Mouse (Mus musculus): ENCODE results near the gene AK157302. TPM values are rescaled to one million over a fixed set of nuclear protein-coding genes. Genes with fewer than 3 reads are reported as not detected.
"Not testable (repeated sequence)": the region's sequence is repeated elsewhere in the genome, so short reads cannot be mapped to it uniquely, and the experiment has no call there.

The AK157302 gene
- polyA plus RNA-seq, 1 experiment from 2014 or later = 0.31 TPM

GRCm38 (mm10) chr13:21478759-21479670 lies 16.0 kb upstream of the AK157302 start, which contains the start of the genes Zkscan4 and Gm10065:
Zkscan4 (plus strand) TSS chr13:21478907.
Gm10065 (minus strand) TSS chr13:21479441.
- TF ChIP-seq CTCF (IDR thresholded peaks at IDR 0.05) = peak; percentile 51
- 0 out of 2 replicates have a peak, but pooled peaks have one; percentile 14 for TF ChIP-seq EP300 (IDR thresholded peaks at IDR 0.05)
- H3K4me3 ChIP-seq (ENCODE audit: low read depth, low read length) = peak within 1 kb of the TSS; percentile 51
- peak within 1 kb of the TSS; percentile 74 for H3K4me2 ChIP-seq (replicated peaks; ENCODE audit: low read depth, low read length)
- peak within 1 kb of the TSS; percentile 41 for H3K9ac ChIP-seq (replicated peaks; ENCODE audit: low read depth)
- WGBS = 4% methylated on average over 21 of the region's 31 CpGs
- H3K27ac ChIP-seq (ENCODE audit: low read length) = peak within 1 kb of the TSS; percentile 76
- H3K27me3 ChIP-seq (replicated peaks; ENCODE audit: insufficient read depth, low read length); H3K36me3 ChIP-seq (ENCODE audit: insufficient read depth, low read length); H3K4me1 ChIP-seq (ENCODE audit: insufficient read depth, low read depth, low read length); H3K9me3 ChIP-seq (ENCODE audit: low read length): not testable (repeated sequence)
- ATAC-seq (peak; percentile 92), DNase-seq (ENCODE audit: low spot score) (peak; percentile 81)

- TF ChIP-seq EP300 (IDR thresholded peaks at IDR 0.05) (no peak), CTCF (IDR thresholded peaks at IDR 0.05) (no peak)
- DNase-seq (ENCODE audit: low spot score) = no peak
- H3K4me1 ChIP-seq (ENCODE audit: insufficient read depth, low read depth, low read length) = no peaks in the 10 kb centered on the region
- no peaks in the 10 kb centered on the region for H3K36me3 ChIP-seq (ENCODE audit: insufficient read depth, low read length)
- H3K27me3 ChIP-seq (replicated peaks; ENCODE audit: insufficient read depth, low read length) = no peaks in the 10 kb centered on the region
- no peak overlapping the region for H3K4me3 ChIP-seq (ENCODE audit: low read depth, low read length)
- no peak overlapping the region for H3K4me2 ChIP-seq (replicated peaks; ENCODE audit: low read depth, low read length)
- no peak for ATAC-seq
- no peak overlapping the region for H3K9ac ChIP-seq (replicated peaks; ENCODE audit: low read depth)
- H3K9me3 ChIP-seq (ENCODE audit: low read length) = no peaks in the 10 kb centered on the region
- H3K27ac ChIP-seq (ENCODE audit: low read length) = no peak overlapping the region
- 88% methylated on average over 1 of the region's 1 CpGs for WGBS
Observed at GRCm38 (mm10) chr13:21486881-21487280, 8.1 kb upstream of the AK157302 start.

- TF ChIP-seq EP300 (IDR thresholded peaks at IDR 0.05) (no peak), CTCF (IDR thresholded peaks at IDR 0.05) (no peak)
- H3K4me1 ChIP-seq (ENCODE audit: insufficient read depth, low read depth, low read length) = no peaks in the 10 kb centered on the region
- 89% methylated on average over 5 of the region's 5 CpGs for WGBS
- H3K4me3 ChIP-seq (ENCODE audit: low read depth, low read length) = no peak overlapping the region
- no peak for ATAC-seq
- H3K36me3 ChIP-seq (ENCODE audit: insufficient read depth, low read length) = no peaks in the 10 kb centered on the region
- no peak overlapping the region for H3K9ac ChIP-seq (replicated peaks; ENCODE audit: low read depth)
- H3K27me3 ChIP-seq (replicated peaks; ENCODE audit: insufficient read depth, low read length) = no peaks in the 10 kb centered on the region
- no peak overlapping the region for H3K27ac ChIP-seq (ENCODE audit: low read length)
- H3K4me2 ChIP-seq (replicated peaks; ENCODE audit: low read depth, low read length) = no peak overlapping the region
- no peaks in the 10 kb centered on the region for H3K9me3 ChIP-seq (ENCODE audit: low read length)
- DNase-seq (ENCODE audit: low spot score) = no peak
Observed at GRCm38 (mm10) chr13:21492847-21493246, 2.2 kb upstream of the AK157302 start.

- not testable (repeated sequence) for H3K4me1 ChIP-seq (ENCODE audit: insufficient read depth, low read depth, low read length); H3K4me2 ChIP-seq (replicated peaks; ENCODE audit: low read depth, low read length); H3K4me3 ChIP-seq (ENCODE audit: low read depth, low read length); DNase-seq (ENCODE audit: low spot score); H3K27me3 ChIP-seq (replicated peaks; ENCODE audit: insufficient read depth, low read length); H3K9ac ChIP-seq (replicated peaks; ENCODE audit: low read depth); H3K9me3 ChIP-seq (ENCODE audit: low read length); H3K27ac ChIP-seq (ENCODE audit: low read length); H3K36me3 ChIP-seq (ENCODE audit: insufficient read depth, low read length); ATAC-seq
- WGBS = 91% methylated on average over 17 of the region's 17 CpGs
Observed at GRCm38 (mm10) chr13:21501182-21501581, 6.2 kb downstream of the AK157302 start, which contains the start of gene Gm11273. Gm11273 (minus strand) TSS chr13:21501418.

GRCm38 (mm10) chr13:21502296-21502695 lies 7.3 kb downstream of the AK157302 start:
- no peaks in the 10 kb centered on the region for H3K36me3 ChIP-seq (ENCODE audit: insufficient read depth, low read length)
- no peaks in the 10 kb centered on the region for H3K27me3 ChIP-seq (replicated peaks; ENCODE audit: insufficient read depth, low read length)
- no peak overlapping the region for H3K4me3 ChIP-seq (ENCODE audit: low read depth, low read length)
- WGBS = 82% methylated on average over 5 of the region's 5 CpGs
- H3K4me2 ChIP-seq (replicated peaks; ENCODE audit: low read depth, low read length) = no peak overlapping the region
- ATAC-seq = no peak
- no peak for DNase-seq (ENCODE audit: low spot score)
- no peaks in the 10 kb centered on the region for H3K9me3 ChIP-seq (ENCODE audit: low read length)
- H3K9ac ChIP-seq (replicated peaks; ENCODE audit: low read depth) = no peak overlapping the region
- H3K4me1 ChIP-seq (ENCODE audit: insufficient read depth, low read depth, low read length) = no peaks in the 10 kb centered on the region
- TF ChIP-seq EP300 (IDR thresholded peaks at IDR 0.05) (no peak), CTCF (IDR thresholded peaks at IDR 0.05) (no peak)
- no peak overlapping the region for H3K27ac ChIP-seq (ENCODE audit: low read length)

- peak overlapping the region; percentile 60 for H3K27ac ChIP-seq (ENCODE audit: low read length)
Observed at GRCm38 (mm10) chr13:21506221-21506649, 11.2 kb downstream of the AK157302 start.

More at GRCm38 (mm10) chr13:21506221-21506649, 11.2 kb downstream of the AK157302 start:
- no peaks in the 10 kb centered on the region for H3K36me3 ChIP-seq (ENCODE audit: insufficient read depth, low read length)
- TF ChIP-seq EP300 (IDR thresholded peaks at IDR 0.05) = peak; percentile 63; the same call in 1 of the 2 replicates
- no peak for TF ChIP-seq CTCF (IDR thresholded peaks at IDR 0.05)
- peak overlapping the region; percentile 52 for H3K4me3 ChIP-seq (ENCODE audit: low read depth, low read length)
- no peaks in the 10 kb centered on the region for H3K27me3 ChIP-seq (replicated peaks; ENCODE audit: insufficient read depth, low read length)
- WGBS = 1% methylated on average over 21 of the region's 21 CpGs
- peak overlapping the region; percentile 36 for H3K4me2 ChIP-seq (replicated peaks; ENCODE audit: low read depth, low read length)
- no peaks in the 10 kb centered on the region for H3K9me3 ChIP-seq (ENCODE audit: low read length)
- no peaks in the 10 kb centered on the region for H3K4me1 ChIP-seq (ENCODE audit: insufficient read depth, low read depth, low read length)
- DNase-seq (ENCODE audit: low spot score) (peak; percentile 94), ATAC-seq (peak; percentile 100)
- peak overlapping the region; percentile 9; the same call in 1 of the 2 replicates for H3K9ac ChIP-seq (replicated peaks; ENCODE audit: low read depth)

Data from lung, postnatal 0 days (tissue).